Mouse (Mus musculus) erythroblast, embryonic 14.5 days (primary cell): Measurements from ENCODE around the gene Rasl10b. TPM values are rescaled to one million over a fixed set of nuclear protein-coding genes. Genes with fewer than 3 reads are reported as not detected.

ENCODE experiments used
- H3K27me3 ChIP-seq: 2 replicates; pipeline ENCODE4 v1.6.1; 2012; ENCODE audit warnings: inconsistent platforms; ENCODE audit not compliant: control insufficient read depth
- H3K36me3 ChIP-seq: 2 replicates; pipeline ENCODE4 v1.6.1; 2012; ENCODE audit warnings: mild to moderate bottlenecking, inconsistent platforms; ENCODE audit not compliant: control insufficient read depth
- H3K4me1 ChIP-seq: 2 replicates; pipeline ENCODE4 v1.6.1; 2012; ENCODE audit warnings: inconsistent platforms; ENCODE audit not compliant: control insufficient read depth
- H3K4me3 ChIP-seq: replicated peaks from 2 replicates; pipeline ENCODE3; 2012; ENCODE audit warnings: moderate library complexity, mild to moderate bottlenecking, inconsistent platforms
- H3K9me3 ChIP-seq: 2 replicates; pipeline ENCODE4 v1.6.1; 2012; ENCODE audit warnings: low read length, inconsistent platforms, mixed read lengths; ENCODE audit not compliant: control insufficient read depth
- GATA1 ChIP-seq: IDR thresholded peaks from 2 replicates; pipeline ENCODE4 v1.6.1; 2012; ENCODE audit warnings: low read length, inconsistent platforms, mixed read lengths
- TAL1 ChIP-seq: IDR thresholded peaks from 3 replicates; pipeline ENCODE4 v1.6.1; 2012; ENCODE audit warnings: low read length, inconsistent platforms, mixed read lengths
- polyA plus RNA-seq: library from polyadenylated mRNA; stranded (reverse); fragments of >175 nt; gene quantifications from 2 replicates; pipeline ENCODE4 v1.2.3, GENCODE M21; 2012

Rasl10b gene
- polyA plus RNA-seq, 1 experiment, result not detected

GRCm38 (mm10) chr11:83442596-83443267, 33.8 kb downstream of the Rasl10b start:
- H3K4me3 ChIP-seq, result no peak overlapping the region

GRCm38 (mm10) chr11:83443824-83444223, 34.9 kb downstream of the Rasl10b start:
- no peaks in the 10 kb centered on the region for H3K9me3 ChIP-seq
- H3K4me1 ChIP-seq, result peaks cover 15% of the 10 kb centered on the region
- H3K36me3 ChIP-seq, result no peaks in the 10 kb centered on the region
- TF ChIP-seq GATA1 (no peak), TAL1 (no peak)
- H3K4me3 ChIP-seq, result no peak overlapping the region
- H3K27me3 ChIP-seq, result peaks cover 79% of the 10 kb centered on the region

More at GRCm38 (mm10) chr11:83442596-83443267, 33.8 kb downstream of the Rasl10b start:
- Histone ChIP-seq H3K9me3 (no peaks in the 10 kb centered on the region), H3K36me3 (no peaks in the 10 kb centered on the region), H3K27me3 (peaks cover 79% of the 10 kb centered on the region), H3K4me1 (peaks cover 13% of the 10 kb centered on the region)
- TF ChIP-seq GATA1, result no peak
- no peak for TF ChIP-seq TAL1

GRCm38 (mm10) chr11:83445001-83445400, 36.1 kb downstream of the Rasl10b start:
- H3K4me1 ChIP-seq, result peaks cover 15% of the 10 kb centered on the region
- H3K9me3 ChIP-seq, result no peaks in the 10 kb centered on the region
- H3K27me3 ChIP-seq, result peaks cover 78% of the 10 kb centered on the region
- H3K4me3 ChIP-seq, result no peak overlapping the region
- no peak for TF ChIP-seq GATA1
- no peak for TF ChIP-seq TAL1
- H3K36me3 ChIP-seq, result no peaks in the 10 kb centered on the region

GRCm38 (mm10) chr11:83447612-83448011, 38.7 kb downstream of the Rasl10b start:
- Histone ChIP-seq H3K4me1 (peaks cover 5% of the 10 kb centered on the region), H3K36me3 (no peaks in the 10 kb centered on the region), H3K9me3 (no peaks in the 10 kb centered on the region), H3K27me3 (peaks cover 57% of the 10 kb centered on the region), H3K4me3 (no peak overlapping the region)
- TF ChIP-seq TAL1 (no peak), GATA1 (no peak)

GRCm38 (mm10) chr11:83448021-83448926, 39.3 kb downstream of the Rasl10b start:
- H3K4me3 ChIP-seq, result no peak overlapping the region
- H3K27me3 ChIP-seq, result peaks cover 51% of the 10 kb centered on the region
- TF ChIP-seq TAL1 (no peak), GATA1 (no peak)
- H3K4me1 ChIP-seq, result peaks cover 4% of the 10 kb centered on the region
- H3K9me3 ChIP-seq, result no peaks in the 10 kb centered on the region
- no peaks in the 10 kb centered on the region for H3K36me3 ChIP-seq

GRCm38 (mm10) chr11:83448927-83449236, 39.9 kb downstream of the Rasl10b start:
- H3K4me3 ChIP-seq, result no peak overlapping the region
- H3K9me3 ChIP-seq, result no peaks in the 10 kb centered on the region
- peaks cover 45% of the 10 kb centered on the region for H3K27me3 ChIP-seq
- H3K36me3 ChIP-seq, result no peaks in the 10 kb centered on the region
- TF ChIP-seq GATA1, result no peak
- no peak for TF ChIP-seq TAL1
- peaks cover 4% of the 10 kb centered on the region for H3K4me1 ChIP-seq

- TF ChIP-seq TAL1, result no peak
- TF ChIP-seq GATA1, result no peak
- H3K36me3 ChIP-seq, result no peaks in the 10 kb centered on the region
- no peaks in the 10 kb centered on the region for H3K9me3 ChIP-seq
- no peak overlapping the region for H3K4me3 ChIP-seq
- H3K4me1 ChIP-seq, result peaks cover 5% of the 10 kb centered on the region
- peaks cover 40% of the 10 kb centered on the region for H3K27me3 ChIP-seq
Measured at GRCm38 (mm10) chr11:83449298-83449697, 40.4 kb downstream of the Rasl10b start.

- TF ChIP-seq TAL1, result no peak
- TF ChIP-seq GATA1, result no peak
- Histone ChIP-seq H3K27me3 (peaks cover 28% of the 10 kb centered on the region), H3K4me1 (peaks cover 16% of the 10 kb centered on the region), H3K4me3 (no peak overlapping the region), H3K36me3 (no peaks in the 10 kb centered on the region), H3K9me3 (no peaks in the 10 kb centered on the region)
Measured at GRCm38 (mm10) chr11:83450550-83450949, 41.6 kb downstream of the Rasl10b start.

GRCm38 (mm10) chr11:83451281-83451680, 42.3 kb downstream of the Rasl10b start:
- Histone ChIP-seq H3K9me3 (no peaks in the 10 kb centered on the region), H3K4me3 (no peak overlapping the region), H3K27me3 (peaks cover 23% of the 10 kb centered on the region), H3K36me3 (no peaks in the 10 kb centered on the region), H3K4me1 (peaks cover 18% of the 10 kb centered on the region)
- TF ChIP-seq GATA1 (no peak), TAL1 (no peak)
